Mouse (Mus musculus): ENCODE measurements around the gene Arhgef25.

DNA sequence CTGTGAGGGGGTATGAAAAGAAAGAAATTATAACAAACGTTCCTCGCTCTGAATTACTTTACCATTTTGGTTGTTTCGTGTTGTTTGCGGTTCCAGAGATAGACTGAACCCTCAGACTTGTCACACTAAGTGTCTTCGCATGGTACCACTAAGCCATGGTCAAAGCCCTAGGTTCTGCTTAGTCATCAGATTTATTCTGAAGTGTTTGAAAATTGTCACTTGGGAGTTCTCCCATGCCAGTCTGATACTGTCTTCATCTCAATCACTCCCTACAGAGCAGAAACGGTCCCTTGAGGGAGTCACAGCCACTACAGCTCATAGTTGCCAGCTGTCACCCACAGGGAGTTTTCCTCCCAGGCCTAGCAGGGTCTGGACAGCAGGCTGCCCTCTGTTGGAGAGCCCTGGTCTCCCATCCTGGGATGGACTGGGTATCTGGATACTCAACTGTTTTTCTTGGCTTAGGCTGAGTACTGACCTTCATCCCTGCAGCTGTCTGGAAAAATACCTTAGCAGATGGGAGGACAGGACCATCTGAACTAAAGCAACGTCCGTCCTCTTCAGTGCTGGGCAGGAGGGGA is 36.5 kb upstream of the Arhgef25 start:
- TF ChIP-seq CTCF (IDR thresholded peaks at IDR 0.05; ENCODE audit: insufficient read depth, low read length) (peak; percentile 50), POLR2A (IDR thresholded peaks at IDR 0.05; ENCODE audit: borderline replicate concordance, extremely low read depth, low read depth, low read length) (no peak)
